Mouse (Mus musculus) forebrain, embryonic 12.5 days (tissue): ENCODE results near the gene Nprl3. TPM values are rescaled to one million over a fixed set of nuclear protein-coding genes. Genes with fewer than 3 reads are reported as not detected.

Source experiments
- ATAC-seq: fragments of 200-750 bp; cut with Nextera tagmentation; 2 replicates; pipeline ENCODE4 v1.8.0; 2017; ENCODE audit warnings: moderate TSS enrichment; ENCODE audit not compliant: low FRiP score
- H3K27ac ChIP-seq: fragments of 300-500 bp; sonication (generic); 2 replicates; pipeline ENCODE4 v1.5.1; 2016; ENCODE audit warnings: mild to moderate bottlenecking
- H3K27me3 ChIP-seq: fragments of 300-500 bp; sonication (generic); 2 replicates; pipeline ENCODE4 v1.6.1; 2016; ENCODE audit warnings: mild to moderate bottlenecking
- H3K36me3 ChIP-seq: fragments of 300-500 bp; sonication (generic); replicated peaks from 2 replicates; pipeline ENCODE4 v1.6.1; 2016; ENCODE audit warnings: mild to moderate bottlenecking
- H3K4me1 ChIP-seq: fragments of 300-500 bp; sonication (generic); 2 replicates; pipeline ENCODE4 v1.6.1; 2016
- H3K4me2 ChIP-seq: fragments of 300-500 bp; sonication (generic); 2 replicates; pipeline ENCODE4 v1.6.1; 2016; ENCODE audit warnings: mild to moderate bottlenecking, moderate library complexity
- H3K4me3 ChIP-seq: fragments of 300-500 bp; sonication (generic); replicated peaks from 2 replicates; pipeline ENCODE4 v1.5.1; 2016; ENCODE audit warnings: mild to moderate bottlenecking
- H3K9ac ChIP-seq: fragments of 300-500 bp; sonication (generic); 2 replicates; pipeline ENCODE4 v1.6.1; 2016; ENCODE audit warnings: mild to moderate bottlenecking
- H3K9me3 ChIP-seq: fragments of 300-500 bp; sonication (generic); 2 replicates; pipeline ENCODE4 v1.6.1; 2016
- WGBS: fragments of 180-500 bp; shearing (Covaris S2); methylation state at CpG from one replicate; pipeline ENCODE4 v1.1.7; 2016; 5-methylcytosine and 5-hydroxymethylcytosine counted together
- polyA plus RNA-seq: library from polyadenylated mRNA; unstranded; fragments of >200 nt; fragmentation: Nextera tagmentation; extraction: Ambion mirVana; gene quantifications from 2 replicates; pipeline ENCODE4 v1.2.1, GENCODE M21; 2016

The Nprl3 gene
- polyA plus RNA-seq, 1 experiment from 2014 or later: 50.9 TPM

DNA sequence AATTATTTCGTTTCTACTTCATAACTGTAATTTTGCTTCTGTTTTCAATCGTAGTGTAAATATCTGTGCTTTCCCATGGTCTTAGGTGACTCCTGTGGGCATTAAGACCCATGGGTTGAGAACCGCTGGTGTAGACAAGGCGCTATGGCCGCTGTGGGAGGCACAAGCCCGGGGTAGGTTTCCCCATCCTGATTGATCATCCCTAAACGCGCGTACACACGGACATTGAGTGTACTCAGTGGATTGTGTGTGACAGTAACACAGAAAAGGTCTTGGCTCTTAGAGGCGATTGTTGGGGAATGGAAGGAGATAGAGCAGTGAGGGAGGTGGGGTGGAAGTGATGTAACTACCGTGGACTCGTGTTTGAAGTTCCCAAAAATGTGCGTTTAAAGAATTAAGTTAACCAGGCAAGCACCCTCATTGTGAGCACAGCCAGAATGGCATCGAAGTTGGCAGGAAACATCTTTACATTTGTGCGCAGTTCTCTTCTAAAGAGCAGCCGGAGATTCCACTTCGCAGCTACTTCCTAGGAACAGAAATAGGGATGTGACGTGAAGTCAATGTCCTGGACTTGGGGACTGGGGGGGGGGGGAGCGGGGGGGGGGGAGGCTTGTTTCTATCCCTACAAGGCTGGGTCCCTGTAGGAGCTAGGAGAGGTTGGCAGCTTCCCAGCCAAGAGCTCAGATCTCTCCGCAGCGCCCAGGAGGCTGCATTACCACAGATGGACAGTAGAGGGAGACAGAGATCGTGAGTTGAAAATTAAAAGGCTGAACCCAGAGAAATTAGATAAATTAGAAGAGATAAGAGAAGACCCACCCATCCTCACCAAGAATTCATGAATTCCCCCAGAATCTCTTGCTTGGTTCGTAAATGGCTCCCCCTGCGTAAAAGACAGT is 85.3 kb downstream of the Nprl3 start:
- WGBS: 56% methylated on average over 22 of the region's 25 CpGs
- no peaks in the 10 kb centered on the region for H3K36me3 ChIP-seq
- 0 out of 2 replicates have a peak, but pooled peaks have one; percentile 39 for ATAC-seq
- no peak overlapping the region for H3K4me3 ChIP-seq
- no peak overlapping the region for H3K9ac ChIP-seq
- H3K4me1 ChIP-seq: no peaks in the 10 kb centered on the region
- no peak overlapping the region for H3K4me2 ChIP-seq
- H3K27ac ChIP-seq: no peak overlapping the region
- peaks cover 3% of the 10 kb centered on the region; the same call in 1 of the 2 replicates for H3K27me3 ChIP-seq
- H3K9me3 ChIP-seq: 0 out of 2 replicates have a peak, but pooled peaks cover 2% of the 10 kb centered on the region

DNA sequence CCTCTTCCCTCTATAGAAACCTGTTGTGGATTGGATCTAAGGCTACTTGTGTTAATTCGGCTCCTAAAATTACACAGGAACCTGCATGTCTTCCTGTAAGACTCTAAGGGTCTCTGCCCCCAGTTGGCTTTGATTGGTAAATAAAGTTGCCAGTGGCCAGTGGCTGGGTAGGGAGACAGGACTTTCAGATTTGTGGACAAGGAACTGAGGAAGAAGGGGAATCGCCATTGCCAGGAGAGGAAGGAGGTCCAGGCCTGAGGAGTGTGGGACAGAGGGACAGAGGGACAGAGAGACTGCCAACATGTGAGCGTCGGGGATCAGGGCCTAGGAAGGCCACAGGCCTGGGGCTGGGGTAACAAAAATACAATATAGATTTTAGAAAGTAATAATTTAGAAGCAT is 86.3 kb downstream of the Nprl3 start:
- Histone ChIP-seq H3K9ac (no peak overlapping the region), H3K36me3 (no peaks in the 10 kb centered on the region), H3K4me1 (no peaks in the 10 kb centered on the region), H3K4me2 (no peak overlapping the region), H3K27ac (no peak overlapping the region), H3K27me3 (peaks cover 3% of the 10 kb centered on the region; the same call in 1 of the 2 replicates), H3K9me3 (0 out of 2 replicates have a peak, but pooled peaks cover 2% of the 10 kb centered on the region), H3K4me3 (no peak overlapping the region)
- no peak for ATAC-seq
- 80% methylated on average over 4 of the region's 4 CpGs for WGBS

DNA sequence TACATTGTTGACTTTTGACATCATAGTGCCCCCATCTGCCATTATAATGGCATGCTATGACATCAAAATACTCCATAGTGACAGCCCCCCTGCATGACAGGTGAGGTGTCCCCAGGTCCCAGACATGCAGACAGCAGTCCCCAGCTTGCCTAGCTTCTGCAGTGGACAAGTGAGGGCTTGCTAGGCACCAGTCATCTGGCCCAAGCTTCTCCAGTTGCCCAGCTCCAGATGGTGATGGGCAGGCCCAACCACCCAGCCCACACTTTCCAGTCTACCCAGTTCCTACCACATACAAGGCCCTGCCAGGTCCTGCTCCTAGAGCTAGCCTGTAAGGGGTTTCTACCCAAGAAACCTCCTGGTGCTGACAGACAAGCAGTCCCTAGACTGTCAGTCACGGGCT is 89.0 kb downstream of the Nprl3 start:
- H3K4me3 ChIP-seq: no peak overlapping the region
- no peak overlapping the region for H3K9ac ChIP-seq
- peaks cover 3% of the 10 kb centered on the region; the same call in 1 of the 2 replicates for H3K27me3 ChIP-seq
- ATAC-seq: no peak
- WGBS: 80% methylated on average over 1 of the region's 1 CpGs
- H3K4me2 ChIP-seq: no peak overlapping the region
- H3K27ac ChIP-seq: no peak overlapping the region
- no peaks in the 10 kb centered on the region for H3K4me1 ChIP-seq
- H3K9me3 ChIP-seq: 0 out of 2 replicates have a peak, but pooled peaks cover 2% of the 10 kb centered on the region
- no peaks in the 10 kb centered on the region for H3K36me3 ChIP-seq

Other genes with a start within 250 kb of the Nprl3 start
- gene Il9r, start 67.4 kb downstream of the Nprl3 start, polyA plus RNA-seq: not detected in 2 replicates
- 61.4 and 62.7 TPM in 2 replicates for gene Snrnp25, start 62.3 kb downstream of the Nprl3 start, polyA plus RNA-seq
- gene Rhbdf1, start 45.4 kb downstream of the Nprl3 start, polyA plus RNA-seq: 18.3 and 19.1 TPM in 2 replicates
- 25.0 and 29.3 TPM in 2 replicates for gene Mpg, start 41.2 kb downstream of the Nprl3 start, polyA plus RNA-seq
- gene Hba-x, start 8.7 kb upstream of the Nprl3 start, polyA plus RNA-seq: 1,147 and 1,607 TPM in 2 replicates
- 2,326 and 2,947 TPM in 2 replicates for gene Hba-a1, start 15.8 kb upstream of the Nprl3 start, polyA plus RNA-seq
- 2.4 TPM in 2 replicates for gene Hbq1b, start 19.3 kb upstream of the Nprl3 start, polyA plus RNA-seq
- 4,843 and 6,486 TPM in 2 replicates for gene Hba-a2, start 28.8 kb upstream of the Nprl3 start, polyA plus RNA-seq
- 0.73 TPM in 1 of 2 replicates, not detected in the other for gene Hbq1a, start 32.4 kb upstream of the Nprl3 start, polyA plus RNA-seq
- 25.2 and 26.0 TPM in 2 replicates for gene Sh3pxd2b, start 80.1 kb upstream of the Nprl3 start, polyA plus RNA-seq
- 68.3 and 72.7 TPM in 2 replicates for gene Ubtd2, start 187.7 kb upstream of the Nprl3 start, polyA plus RNA-seq